Mouse (Mus musculus) midbrain, embryonic 16.5 days (tissue): ENCODE results near the gene Cnn2. TPM values are rescaled to one million over a fixed set of nuclear protein-coding genes. Genes with fewer than 3 reads are reported as not detected.
A peak's percentile ranks its signal among the peaks of the same experiment; 100 is the strongest.

Experiments used
- ATAC-seq: fragments of 200-750 bp; cut with Nextera tagmentation; 2 replicates; pipeline ENCODE4 v1.8.0; 2017; ENCODE audit warnings: moderate TSS enrichment
- H3K27ac ChIP-seq: fragments of 300-500 bp; sonication (generic); 2 replicates; pipeline ENCODE4 v1.5.1; 2014; ENCODE audit warnings: mild to moderate bottlenecking, low read length, mixed read lengths
- H3K27me3 ChIP-seq: fragments of 300-500 bp; sonication (generic); 2 replicates; pipeline ENCODE4 v1.6.1; 2014; ENCODE audit warnings: low read depth, low read length, mixed read lengths; ENCODE audit not compliant: control insufficient read depth, insufficient read depth
- H3K36me3 ChIP-seq: fragments of 300-500 bp; sonication (generic); 2 replicates; pipeline ENCODE4 v1.6.1; 2014; ENCODE audit warnings: mild to moderate bottlenecking, low read length, moderate library complexity, mixed read lengths; ENCODE audit not compliant: control insufficient read depth, insufficient read depth
- H3K4me1 ChIP-seq: fragments of 300-500 bp; sonication (generic); 2 replicates; pipeline ENCODE4 v1.6.1; 2014; ENCODE audit warnings: mild to moderate bottlenecking, low read length, mixed read lengths; ENCODE audit not compliant: control insufficient read depth, insufficient read depth
- H3K4me2 ChIP-seq: fragments of 300-500 bp; sonication (generic); 2 replicates; pipeline ENCODE4 v1.6.1; 2014; ENCODE audit warnings: mild to moderate bottlenecking, low read length, mixed read lengths
- H3K4me3 ChIP-seq: fragments of 300-500 bp; sonication (generic); 2 replicates; pipeline ENCODE4 v1.5.1; 2014; ENCODE audit warnings: low read depth, mild to moderate bottlenecking, low read length, moderate library complexity, mixed read lengths
- H3K9ac ChIP-seq: fragments of 300-500 bp; sonication (generic); 2 replicates; pipeline ENCODE4 v1.6.1; 2014; ENCODE audit warnings: low read depth, low read length, mixed read lengths
- H3K9me3 ChIP-seq: fragments of 300-500 bp; sonication (generic); replicated peaks from 2 replicates; pipeline ENCODE4 v1.6.1; 2014; ENCODE audit warnings: mild to moderate bottlenecking, low read length, mixed read lengths; ENCODE audit not compliant: control insufficient read depth, poor library complexity, severe bottlenecking
- WGBS: fragments of 180-500 bp; shearing (Covaris S2); extraction: QIAGEN DNeasy Blood & Tissue Kit; methylation state at CpG from one replicate; pipeline ENCODE4 v1.1.7; 2014; 5-methylcytosine and 5-hydroxymethylcytosine counted together
- polyA plus RNA-seq: library from polyadenylated mRNA; unstranded; fragments of >200 nt; fragmentation: Nextera tagmentation; extraction: Ambion mirVana; gene quantifications from 2 replicates; pipeline ENCODE4 v1.2.1, GENCODE M21; 2015

Gene Cnn2
- polyA plus RNA-seq, 1 experiment from 2014 or later, result 25.7 TPM

DNA sequence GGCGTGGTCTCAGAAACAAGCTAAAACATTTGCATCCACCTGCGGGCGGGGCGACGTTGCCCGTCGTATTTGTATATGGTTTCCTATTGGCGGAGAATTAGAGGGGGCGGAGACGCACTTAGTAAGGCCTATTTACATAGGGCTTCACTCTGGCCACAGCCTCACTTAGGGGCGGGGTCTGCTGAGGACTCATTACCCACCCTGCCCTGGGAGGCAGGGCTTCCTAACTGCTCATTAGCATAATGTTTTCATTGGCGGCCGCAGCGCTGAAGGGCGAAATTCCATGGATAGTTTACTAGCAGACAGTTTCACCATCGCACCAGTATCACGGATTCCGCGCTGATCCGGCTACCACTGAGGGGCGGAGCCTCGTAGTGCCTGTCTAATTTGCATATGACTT, 3.5 kb upstream of the Cnn2 start:
- under 1% methylated on average over 22 of the region's 22 CpGs for WGBS
- H3K9me3 ChIP-seq, result no peaks in the 10 kb centered on the region
- peak; percentile 94 for ATAC-seq
- peak overlapping the region; percentile 88 for H3K9ac ChIP-seq
- peaks cover 21% of the 10 kb centered on the region for H3K27me3 ChIP-seq
- peak overlapping the region; percentile 76 for H3K4me3 ChIP-seq
- peaks cover 41% of the 10 kb centered on the region for H3K4me1 ChIP-seq
- no peaks in the 10 kb centered on the region for H3K36me3 ChIP-seq
- H3K27ac ChIP-seq, result peak overlapping the region; percentile 95
- peak overlapping the region; percentile 90 for H3K4me2 ChIP-seq

DNA sequence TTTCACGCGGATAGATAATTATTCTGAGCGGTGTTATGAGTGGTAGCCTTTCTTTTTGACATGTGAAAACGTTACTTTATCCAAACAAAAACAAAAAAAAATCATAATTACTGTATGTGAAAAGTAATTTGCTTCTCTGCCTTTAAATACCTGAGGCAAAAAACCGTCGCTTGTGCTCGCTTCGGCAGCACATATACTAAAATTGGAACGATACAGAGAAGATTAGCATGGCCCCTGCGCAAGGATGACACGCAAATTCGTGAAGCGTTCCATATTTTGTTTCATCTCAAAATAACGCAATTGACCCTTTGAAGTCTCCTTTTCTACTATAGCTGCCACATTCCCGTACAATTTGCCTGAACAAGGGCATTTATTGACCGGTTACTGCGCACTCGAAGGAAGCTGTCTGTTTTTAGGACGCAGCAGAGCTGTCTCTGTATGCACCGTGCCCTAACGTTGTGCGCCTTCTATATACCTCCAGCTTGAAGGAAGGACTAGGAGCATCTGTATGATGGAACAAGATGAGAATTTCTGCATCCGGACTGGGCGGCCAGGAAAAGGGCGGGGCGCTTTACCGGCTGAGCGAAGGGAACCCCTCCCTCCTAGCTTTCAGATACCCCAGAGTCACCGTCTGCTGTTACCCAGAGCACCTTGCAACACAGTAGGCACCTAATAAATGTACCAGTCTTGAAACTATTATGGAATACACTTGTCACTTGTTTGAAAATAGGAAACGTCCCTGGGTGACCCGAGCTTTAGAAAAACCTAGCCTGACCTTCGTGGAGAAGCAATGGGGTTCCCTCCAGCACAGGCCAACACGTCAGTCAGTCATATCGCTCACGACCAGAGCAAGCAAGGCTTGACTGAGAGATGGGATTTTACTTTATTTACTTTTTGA, 2.8 kb upstream of the Cnn2 start:
- H3K27me3 ChIP-seq, result peaks cover 25% of the 10 kb centered on the region
- H3K9ac ChIP-seq, result peak overlapping the region; percentile 88
- no peaks in the 10 kb centered on the region for H3K9me3 ChIP-seq
- peaks cover 41% of the 10 kb centered on the region for H3K4me1 ChIP-seq
- no peaks in the 10 kb centered on the region for H3K36me3 ChIP-seq
- peak overlapping the region; percentile 90 for H3K4me2 ChIP-seq
- peak overlapping the region; percentile 95 for H3K27ac ChIP-seq
- 3% methylated on average over 35 of the region's 35 CpGs for WGBS
- H3K4me3 ChIP-seq, result peak overlapping the region; percentile 76
- peak; percentile 16; the same call in 1 of the 2 replicates for ATAC-seq

DNA sequence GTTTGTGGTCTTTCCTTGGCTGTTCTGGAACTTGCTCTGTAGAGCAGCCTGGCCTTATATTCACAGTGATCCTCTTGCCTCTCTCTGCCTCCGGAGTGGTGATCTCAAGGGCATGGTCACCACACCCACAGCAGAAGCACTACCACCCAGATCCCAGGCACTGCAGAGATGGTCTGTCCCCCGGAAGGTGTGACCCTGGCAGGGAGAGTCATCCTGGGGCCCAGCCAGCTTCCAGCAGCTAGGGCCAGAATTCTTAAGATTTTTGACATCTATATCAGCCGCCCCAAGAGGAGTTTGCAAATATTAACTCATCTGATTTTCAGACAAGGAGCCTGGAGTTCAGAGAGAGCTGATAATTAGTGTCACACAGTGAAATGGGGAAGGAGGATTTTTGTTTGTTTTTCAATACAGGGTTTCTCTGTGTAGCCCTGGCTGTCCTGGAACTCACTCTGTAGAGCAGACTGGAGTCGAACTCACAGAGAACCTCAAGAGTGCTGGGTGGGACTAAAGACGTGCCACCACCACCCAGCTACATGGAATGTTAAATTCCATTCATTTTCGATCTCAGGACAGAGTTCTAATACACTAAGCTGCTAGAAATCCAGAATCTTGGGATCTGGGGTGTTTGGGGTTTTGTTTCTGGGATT, 2.0 kb upstream of the Cnn2 start:
- Histone ChIP-seq H3K27me3 (peaks cover 29% of the 10 kb centered on the region), H3K9ac (peak overlapping the region; percentile 88), H3K4me2 (peak overlapping the region; percentile 90), H3K4me3 (peak overlapping the region; percentile 76), H3K36me3 (no peaks in the 10 kb centered on the region), H3K27ac (peak overlapping the region; percentile 95), H3K4me1 (peaks cover 39% of the 10 kb centered on the region), H3K9me3 (no peaks in the 10 kb centered on the region)
- ATAC-seq, result no peak
- WGBS, result 41% methylated on average over 6 of the region's 6 CpGs

DNA sequence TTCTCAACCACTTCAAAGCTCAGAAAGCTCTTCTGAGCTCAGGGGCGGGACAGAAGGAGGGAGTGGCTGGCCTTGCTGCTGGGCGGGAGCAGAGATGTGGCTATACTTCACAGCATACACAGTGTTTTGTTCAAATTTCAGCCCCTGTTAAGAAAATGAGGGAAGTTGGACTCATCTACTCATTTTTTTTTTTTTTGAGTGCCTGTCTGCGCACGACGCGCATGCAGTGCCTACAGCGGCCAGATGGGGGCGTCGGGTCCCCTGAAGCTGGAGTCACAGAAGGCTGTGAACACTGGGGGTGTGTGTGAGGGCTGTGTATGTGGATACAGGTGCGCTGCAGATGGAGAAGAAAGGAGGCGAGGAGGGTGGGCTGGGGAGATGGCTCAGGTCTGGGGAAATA, 1.4 kb upstream of the Cnn2 start:
- 4% methylated on average over 11 of the region's 11 CpGs for WGBS
- H3K9ac ChIP-seq, result no peak overlapping the region
- H3K36me3 ChIP-seq, result no peaks in the 10 kb centered on the region
- peaks cover 29% of the 10 kb centered on the region for H3K27me3 ChIP-seq
- no peak for ATAC-seq
- H3K27ac ChIP-seq, result no peak overlapping the region
- H3K4me2 ChIP-seq, result peak overlapping the region; percentile 24
- peaks cover 33% of the 10 kb centered on the region for H3K4me1 ChIP-seq
- H3K9me3 ChIP-seq, result 0 out of 2 replicates have a peak, but pooled peaks cover 2% of the 10 kb centered on the region
- 0 out of 2 replicates have a peak overlapping the region, but pooled peaks have one; percentile 8 for H3K4me3 ChIP-seq

DNA sequence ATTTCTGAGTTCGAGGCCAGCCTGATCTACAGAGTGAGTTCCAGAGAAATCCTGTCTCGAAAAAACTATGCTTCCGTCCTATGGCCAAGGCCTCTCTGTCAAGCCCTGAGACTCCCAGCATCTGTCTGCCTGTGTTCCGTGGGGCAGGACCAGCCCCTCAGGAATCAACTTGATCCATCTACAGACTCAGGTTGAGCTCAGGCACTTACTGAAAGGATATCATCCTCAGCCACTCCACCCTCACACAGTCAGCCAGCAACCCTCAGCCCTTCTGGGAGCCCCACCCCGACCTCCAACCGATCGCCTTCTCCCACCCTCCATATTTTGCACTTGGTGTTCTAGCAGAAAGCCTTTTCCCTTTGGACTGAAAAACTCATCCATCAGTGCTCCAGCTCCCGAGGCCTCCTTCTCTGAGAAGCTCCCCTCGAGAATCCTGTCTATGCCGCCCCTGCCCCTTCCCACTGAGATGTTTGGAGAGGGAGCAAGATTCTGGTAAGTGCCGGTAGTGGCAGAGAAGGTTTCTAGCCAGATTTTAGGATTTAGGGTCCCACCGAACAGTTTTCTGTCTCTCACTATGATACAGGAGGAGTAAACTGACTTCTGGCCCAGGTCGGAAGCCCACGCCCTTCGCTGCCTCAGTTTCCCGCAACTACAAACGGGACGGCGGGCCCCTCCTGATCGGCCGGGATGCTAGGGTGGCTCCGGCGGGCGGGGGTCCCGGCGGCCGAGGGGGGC, 446 bp upstream of the Cnn2 start:
- ATAC-seq, result no peak
- Histone ChIP-seq H3K4me1 (peaks cover 24% of the 10 kb centered on the region), H3K36me3 (no peaks in the 10 kb centered on the region), H3K4me3 (peak overlapping the region; percentile 43), H3K4me2 (peak overlapping the region; percentile 65), H3K9me3 (0 out of 2 replicates have a peak, but pooled peaks cover 2% of the 10 kb centered on the region), H3K27ac (no peak overlapping the region), H3K9ac (peak overlapping the region; percentile 62), H3K27me3 (peaks cover 29% of the 10 kb centered on the region)
- 12% methylated on average over 27 of the region's 27 CpGs for WGBS

DNA sequence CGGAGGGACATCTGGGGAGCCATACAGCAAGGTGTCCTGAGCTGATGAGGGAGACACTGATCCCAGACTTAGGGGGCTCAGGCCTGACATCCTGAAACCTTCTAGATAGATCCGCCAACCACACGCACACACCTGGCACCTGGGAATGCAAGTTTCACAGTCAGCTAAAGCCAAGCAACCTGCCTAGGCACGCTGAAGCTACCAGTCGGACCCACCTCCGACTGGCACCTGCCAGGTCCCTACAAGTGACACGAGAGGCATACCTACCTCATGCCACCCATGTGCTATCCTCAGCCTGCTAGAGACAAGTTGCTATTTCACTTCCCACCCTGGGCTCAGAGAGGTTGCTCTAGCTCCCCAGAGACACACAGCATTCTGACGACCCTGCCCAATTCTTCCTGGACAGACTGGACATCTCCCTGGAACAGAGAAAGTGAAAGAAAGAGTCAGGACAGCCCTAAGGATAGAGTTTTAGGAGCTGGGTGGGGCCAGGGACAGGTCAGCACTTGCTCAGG, 945 bp downstream of the Cnn2 start:
- Histone ChIP-seq H3K9me3 (0 out of 2 replicates have a peak, but pooled peaks cover 2% of the 10 kb centered on the region), H3K9ac (no peak overlapping the region), H3K27ac (no peak overlapping the region), H3K36me3 (no peaks in the 10 kb centered on the region), H3K4me1 (peaks cover 18% of the 10 kb centered on the region), H3K4me2 (peak overlapping the region; percentile 65), H3K4me3 (peak overlapping the region; percentile 43; the same call in 1 of the 2 replicates), H3K27me3 (peaks cover 29% of the 10 kb centered on the region)
- no peak for ATAC-seq
- 28% methylated on average over 8 of the region's 8 CpGs for WGBS

DNA sequence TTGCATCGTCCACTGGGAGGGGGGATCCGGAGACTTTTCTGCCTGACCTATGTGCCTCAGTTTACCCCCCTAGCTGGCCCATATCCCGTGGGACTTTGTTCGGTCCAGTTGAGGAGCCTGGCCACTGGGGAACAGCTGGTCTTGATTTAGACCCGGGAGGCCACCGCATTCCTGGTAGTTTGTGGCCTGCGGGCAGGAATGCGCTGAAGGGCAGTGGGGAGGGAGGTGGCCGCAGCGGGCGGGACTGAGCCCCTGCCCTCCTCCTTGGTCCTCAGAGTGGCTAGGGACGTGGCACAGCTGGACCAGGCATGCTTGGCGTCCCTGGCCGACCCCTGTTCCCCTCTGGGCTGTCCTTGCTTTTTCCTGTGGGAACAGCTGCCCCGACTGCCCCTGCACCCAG, 1.5 kb downstream of the Cnn2 start:
- Histone ChIP-seq H3K36me3 (no peaks in the 10 kb centered on the region), H3K27ac (no peak overlapping the region), H3K4me2 (no peak overlapping the region), H3K4me1 (peaks cover 18% of the 10 kb centered on the region), H3K9ac (no peak overlapping the region), H3K9me3 (0 out of 2 replicates have a peak, but pooled peaks cover 2% of the 10 kb centered on the region), H3K4me3 (no peak overlapping the region), H3K27me3 (peaks cover 29% of the 10 kb centered on the region)
- no peak for ATAC-seq
- WGBS, result 14% methylated on average over 15 of the region's 15 CpGs

DNA sequence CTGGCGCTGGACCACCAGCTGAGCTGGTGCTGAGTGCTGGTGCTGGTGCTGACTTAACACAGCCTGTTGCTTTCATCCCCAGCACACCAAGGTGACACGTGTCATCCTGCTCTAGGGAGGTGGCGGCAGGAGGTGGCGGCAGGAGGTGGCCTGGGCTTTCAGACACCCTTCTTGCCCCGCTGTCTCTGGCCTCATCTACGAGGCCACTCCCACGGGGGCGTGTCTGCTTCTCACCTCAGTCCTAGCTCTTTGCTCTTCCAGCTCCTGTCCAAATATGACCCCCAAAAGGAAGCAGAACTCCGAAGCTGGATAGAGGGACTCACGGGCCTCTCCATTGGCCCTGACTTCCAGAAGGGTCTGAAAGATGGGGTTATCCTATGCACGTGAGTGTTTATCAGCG, 2.7 kb downstream of the Cnn2 start:
- Histone ChIP-seq H3K27ac (no peak overlapping the region), H3K4me1 (peaks cover 17% of the 10 kb centered on the region), H3K4me3 (no peak overlapping the region), H3K36me3 (no peaks in the 10 kb centered on the region), H3K9ac (no peak overlapping the region), H3K9me3 (0 out of 2 replicates have a peak, but pooled peaks cover 2% of the 10 kb centered on the region), H3K4me2 (no peak overlapping the region), H3K27me3 (peaks cover 29% of the 10 kb centered on the region)
- no peak for ATAC-seq
- WGBS, result 52% methylated on average over 12 of the region's 12 CpGs
